Mouse (Mus musculus) gastrocnemius, postnatal 25 days (tissue): ENCODE data around the gene Wnt16. TPM values are rescaled to one million over a fixed set of nuclear protein-coding genes. Genes with fewer than 3 reads are reported as not detected.
A peak's percentile ranks its signal among the peaks of the same experiment; 100 is the strongest.
"Not testable (repeated sequence)": the region's sequence is repeated elsewhere in the genome, so short reads cannot be mapped to it uniquely, and the experiment has no call there.

Source experiments
- DNase-seq: peaks from one replicate; pipeline ENCODE4 v3.0.0; 2022
- long read RNA-seq, 2 experiments: library from polyadenylated mRNA; stranded (forward); transcript quantifications; one replicate each; pipeline ENCODE4 v2.0.0; 2021
- total RNA-seq, 2 experiments: library from RNA; stranded (reverse); gene quantifications; 1 replicate in 1 of 2; 2 replicates in 1 of 2; pipeline ENCODE4 v1.2.3; 2021

Gene Wnt16
- total RNA-seq = 1 to 10 TPM; 1.7 to 2.4 TPM
- long read RNA-seq, experiment 1 = 0 reads
- long read RNA-seq, experiment 2, partial matches to known transcripts = 0 of 1 reads
- long read RNA-seq, experiment 2, other reads (novel, unspliced or antisense) = 0 of 1 reads

DNA sequence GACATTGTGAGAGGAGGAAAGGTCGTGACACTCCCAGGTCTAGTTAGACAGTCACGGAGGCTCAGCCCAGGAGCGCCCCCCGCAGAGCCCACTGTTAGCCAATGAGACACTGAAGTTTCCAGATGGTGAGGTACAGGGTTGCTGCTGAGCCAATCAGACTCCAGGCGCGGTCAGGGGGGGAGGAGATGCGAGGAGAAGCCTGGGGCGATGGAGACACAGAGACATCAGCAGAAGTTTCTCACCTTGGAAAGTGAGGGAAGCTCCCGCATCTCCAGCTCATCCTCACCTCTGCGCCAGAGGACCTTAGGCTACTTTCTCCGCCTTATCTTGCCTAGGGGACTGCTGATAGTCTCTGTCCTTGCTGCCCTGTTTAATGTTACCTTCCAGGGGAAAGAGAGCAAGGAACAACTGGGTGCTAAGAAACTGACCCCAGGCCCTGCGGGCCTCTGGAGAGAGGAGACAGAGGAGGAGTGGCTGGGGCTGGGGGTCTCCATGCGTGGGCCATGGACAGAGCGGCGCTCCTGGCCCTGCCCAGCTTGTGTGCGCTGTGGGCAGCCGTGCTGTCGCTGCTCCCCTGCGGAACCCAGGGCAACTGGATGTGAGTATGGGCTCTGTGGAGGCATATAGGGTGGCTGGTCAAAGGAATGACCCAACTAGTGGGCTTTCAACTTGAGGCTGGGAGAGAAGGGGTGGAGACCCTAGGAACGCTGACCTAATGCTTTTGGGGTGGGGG lies at the start of gene Wnt16:
TSS of gene Wnt16 (plus strand) at position 224 of the 733 bp plus-strand sequence.
- DNase-seq = no peak

DNA sequence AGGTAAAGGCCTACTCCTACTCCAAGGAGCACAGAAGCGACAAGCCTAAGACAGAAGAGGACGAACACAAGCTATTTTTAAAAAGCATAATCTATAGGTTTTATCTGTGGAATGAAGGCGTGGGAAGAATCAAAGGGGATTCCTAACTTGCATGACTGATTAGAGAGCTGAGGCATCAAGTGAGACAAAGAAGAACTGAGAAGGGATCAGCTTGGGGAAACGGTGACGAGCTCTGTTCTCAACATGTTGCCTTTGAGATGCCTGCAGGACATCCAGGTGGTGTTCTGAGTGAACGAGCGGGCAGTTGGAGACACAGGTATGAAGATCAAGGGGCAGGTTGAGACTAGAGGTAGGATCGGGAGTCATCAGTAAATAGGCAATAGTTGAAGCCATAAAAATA lies 44.7 kb upstream of the Wnt16 start:
- DNase-seq = no peak

DNA sequence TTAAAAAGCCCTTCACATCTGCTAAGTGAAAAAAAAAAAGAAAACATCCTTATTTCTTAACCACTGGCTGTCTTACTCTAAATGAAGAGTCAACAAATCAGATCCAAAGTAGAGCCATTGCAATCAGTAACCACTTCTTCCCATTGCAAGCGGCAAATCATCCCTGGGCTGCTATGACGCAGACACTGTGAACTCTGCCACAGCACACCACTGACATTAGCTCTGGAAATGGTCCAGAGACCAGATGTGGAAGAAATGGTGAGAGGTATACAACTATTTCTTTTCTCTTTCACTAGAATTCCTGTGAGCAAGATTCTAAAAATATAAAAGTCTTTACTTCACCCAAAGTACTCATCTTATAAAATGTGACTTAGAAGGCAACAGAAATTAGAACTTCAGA lies 41.3 kb upstream of the Wnt16 start:
- DNase-seq = no peak

- no peak for DNase-seq
These were observed 29.2 kb upstream of the Wnt16 start for GRCm38 (mm10) chr6:22258784-22259183.

DNA sequence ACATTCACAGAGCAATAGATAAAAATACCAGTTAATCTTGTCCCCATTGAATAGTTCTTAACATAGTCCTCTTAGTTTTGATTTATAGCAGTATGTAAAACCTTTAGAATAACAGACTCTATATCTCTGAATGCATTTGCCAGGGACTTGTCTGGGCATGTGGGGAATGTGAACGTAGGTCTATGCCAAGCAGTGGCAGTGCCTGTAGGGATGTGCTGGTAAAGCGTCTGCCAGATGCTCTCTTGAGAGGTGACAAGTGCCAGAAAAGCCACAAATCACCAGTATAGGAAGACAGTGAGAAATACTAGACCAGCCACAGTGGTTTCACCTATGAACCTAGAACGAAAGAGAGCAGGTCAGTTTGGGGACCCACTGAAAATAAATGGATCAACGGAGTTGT lies 25.5 kb upstream of the Wnt16 start:
- DNase-seq = no peak

GRCm38 (mm10) chr6:22264094-22264493 lies 23.9 kb upstream of the Wnt16 start:
- DNase-seq = not testable (repeated sequence)

DNA sequence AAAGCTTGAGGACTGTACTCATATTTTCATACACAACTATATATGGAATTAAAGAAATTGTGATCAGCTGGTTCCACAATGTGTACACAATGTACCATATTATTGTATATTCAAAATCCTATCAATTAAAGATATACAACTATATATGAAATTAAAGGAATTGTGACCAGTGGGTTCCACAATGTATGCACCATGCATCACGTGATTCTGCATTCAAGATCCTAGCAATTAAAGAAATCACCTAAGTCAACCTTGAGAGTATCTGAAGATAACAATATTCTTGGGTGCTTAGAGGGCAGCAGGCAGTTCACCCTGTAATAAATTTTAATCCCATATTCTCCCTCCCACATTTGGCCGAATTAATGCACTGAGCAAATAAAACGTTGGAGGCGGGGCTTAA lies 22.0 kb upstream of the Wnt16 start:
- DNase-seq = no peak

DNA sequence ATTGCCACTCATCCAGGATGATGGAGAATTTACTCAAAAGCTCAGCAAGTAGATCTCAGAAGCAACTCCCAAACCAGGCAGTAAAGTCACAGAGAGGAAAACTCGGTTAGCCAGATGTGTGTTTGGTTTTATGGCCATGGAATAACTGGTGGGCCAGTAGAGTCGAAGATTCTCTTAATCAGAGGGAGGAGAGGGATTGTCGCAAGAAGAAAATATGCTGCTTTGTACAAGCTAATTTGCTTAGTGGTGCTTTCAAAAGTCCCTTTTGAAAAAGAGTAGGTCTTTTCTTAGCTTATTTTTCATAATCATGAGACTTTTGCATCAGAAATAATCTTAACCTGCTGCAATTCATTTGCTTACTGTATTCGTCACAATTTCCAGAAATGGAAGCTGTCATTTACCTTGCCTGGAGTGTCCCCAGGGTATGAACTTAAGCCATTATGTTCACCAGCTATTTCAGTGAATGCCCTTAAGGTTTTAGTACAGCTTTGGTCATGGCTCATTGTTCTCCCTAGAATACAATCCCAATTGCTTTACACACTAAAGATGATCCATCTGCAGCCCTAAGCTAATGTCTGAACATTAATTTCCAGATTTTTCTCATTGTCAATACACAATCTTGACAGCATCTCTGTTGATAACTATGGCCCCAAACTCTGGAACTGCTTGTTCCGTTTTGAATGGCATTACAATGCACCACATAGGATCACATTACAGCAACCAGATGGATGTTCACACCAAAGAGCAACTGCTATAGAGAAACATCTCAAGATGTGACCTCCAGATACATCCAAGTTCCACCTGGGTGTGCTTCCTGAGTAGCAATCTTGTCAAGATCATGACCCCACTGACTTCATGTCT lies 20.0 kb upstream of the Wnt16 start:
- no peak for DNase-seq

- no peak for DNase-seq
These were observed 19.4 kb upstream of the Wnt16 start for GRCm38 (mm10) chr6:22268677-22269076.

DNA sequence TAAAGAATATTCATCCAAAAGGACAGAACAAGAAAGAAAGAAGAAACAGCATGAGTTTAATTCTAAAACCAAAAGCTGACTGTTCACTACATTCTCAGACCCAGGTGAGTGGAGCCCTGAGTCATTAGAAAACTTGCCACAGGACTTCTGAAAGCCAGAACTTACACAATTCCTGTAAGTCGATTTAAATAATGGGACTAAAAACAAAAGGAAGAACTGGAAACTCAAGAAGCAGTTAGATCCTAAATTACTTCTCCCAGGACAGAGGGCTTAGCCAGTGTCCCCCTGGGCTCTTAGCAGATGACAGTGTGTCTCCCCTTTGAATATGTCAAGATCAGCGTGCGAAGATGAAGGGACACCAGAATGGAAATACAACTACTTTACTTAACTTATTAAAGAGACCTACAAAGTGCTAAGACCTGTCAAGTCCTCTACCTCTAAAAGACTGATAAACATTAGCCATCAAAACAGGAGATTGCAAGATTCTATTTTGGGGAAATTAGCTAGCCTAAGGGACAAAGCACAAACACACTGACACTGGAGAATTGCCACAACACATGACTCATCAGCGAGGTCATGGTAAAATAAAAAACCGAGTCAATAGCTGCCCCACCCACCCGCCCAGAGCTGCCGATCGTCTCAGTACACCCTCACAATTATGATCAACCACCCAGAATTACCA lies 18.0 kb upstream of the Wnt16 start:
- peak; percentile 24 for DNase-seq

GRCm38 (mm10) chr6:22277941-22278340 lies 10.1 kb upstream of the Wnt16 start:
- no peak for DNase-seq

GRCm38 (mm10) chr6:22280217-22280861 lies 7.7 kb upstream of the Wnt16 start:
- DNase-seq = peak; percentile 38

GRCm38 (mm10) chr6:22282405-22282804 lies 5.6 kb upstream of the Wnt16 start:
- no peak for DNase-seq

DNA sequence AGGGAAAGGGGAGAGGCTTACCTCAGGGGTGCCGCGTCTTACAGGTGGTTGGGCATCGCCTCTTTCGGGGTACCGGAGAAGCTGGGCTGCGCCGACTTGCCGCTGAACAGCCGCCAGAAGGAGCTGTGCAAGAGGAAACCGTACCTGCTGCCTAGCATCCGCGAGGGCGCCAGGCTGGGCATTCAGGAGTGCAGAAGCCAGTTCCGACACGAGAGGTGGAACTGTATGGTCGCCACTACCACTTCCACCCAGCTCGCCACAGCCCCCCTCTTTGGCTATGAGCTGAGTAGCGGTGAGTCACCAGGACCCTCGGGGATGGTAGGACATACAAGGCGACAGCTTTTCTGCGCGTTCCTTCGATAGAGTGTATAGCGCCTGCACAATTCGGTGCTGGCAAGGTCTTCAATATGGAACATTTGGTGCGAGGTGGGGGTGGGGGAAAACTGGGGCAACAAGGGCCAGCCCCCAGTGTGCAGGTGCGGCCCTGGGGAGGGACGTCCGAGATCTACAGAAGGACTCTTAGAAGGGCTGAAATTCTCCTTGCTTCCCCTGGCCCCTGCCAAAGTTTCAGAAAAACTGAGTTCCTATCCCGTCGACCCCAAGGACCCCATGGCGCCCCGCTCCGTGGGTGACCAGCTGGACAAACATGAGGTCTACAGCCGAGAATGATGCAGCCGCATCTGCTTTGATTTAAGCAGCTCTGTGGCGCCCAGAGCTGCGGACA lies 872 bp downstream of the Wnt16 start:
- no peak for DNase-seq

DNA sequence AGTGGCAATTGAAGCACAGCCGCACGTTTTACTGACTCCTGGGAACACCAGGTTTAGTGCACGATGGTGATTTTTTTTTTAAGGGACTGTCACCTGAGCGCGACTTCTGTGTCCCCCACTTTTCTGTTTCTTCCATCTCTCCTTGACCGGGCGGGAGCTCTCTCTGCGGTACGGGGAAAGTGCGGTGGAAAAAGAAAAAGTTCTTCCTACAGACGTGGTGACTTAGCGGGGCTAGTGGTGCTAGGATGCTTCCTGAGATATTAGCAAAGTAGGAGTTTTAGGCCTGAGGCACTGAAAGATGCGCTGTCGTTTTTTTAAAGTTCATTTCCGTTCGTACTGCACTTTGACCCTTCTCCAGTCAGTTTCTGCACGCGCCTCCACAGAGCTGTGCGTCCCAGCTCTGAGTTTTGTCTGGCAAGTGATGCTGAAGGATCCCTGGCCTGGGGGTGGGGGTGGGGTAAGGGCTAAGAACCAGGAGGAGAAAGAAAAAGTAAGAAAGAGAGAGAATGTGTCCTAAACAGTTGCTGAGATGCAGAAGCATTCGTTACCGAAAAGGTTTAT lies 1.5 kb downstream of the Wnt16 start:
- DNase-seq = no peak

- no peak for DNase-seq
These were observed 2.8 kb downstream of the Wnt16 start for GRCm38 (mm10) chr6:22290790-22291189.

DNA sequence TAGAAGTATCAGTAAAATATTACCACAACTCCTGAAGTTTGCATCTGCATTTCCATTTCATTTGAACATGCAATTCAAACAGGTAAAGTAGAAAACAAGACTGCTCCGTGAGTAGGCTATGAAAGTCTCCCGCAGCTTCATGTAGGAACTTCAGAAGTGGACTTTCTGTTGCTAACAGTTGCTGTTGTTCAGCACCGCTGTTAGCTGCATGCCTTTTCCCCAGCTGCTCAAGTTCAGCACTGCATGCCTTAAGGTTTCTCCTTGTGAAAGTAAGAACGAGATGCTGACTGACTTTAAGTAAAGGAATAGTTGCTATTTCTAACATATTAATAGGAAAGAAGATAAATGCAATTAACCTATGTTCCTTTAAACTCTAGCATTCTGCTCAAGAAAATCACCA lies 4.0 kb downstream of the Wnt16 start:
- no peak for DNase-seq

- DNase-seq = no peak
These were observed 5.9 kb downstream of the Wnt16 start for GRCm38 (mm10) chr6:22293922-22294321.

DNA sequence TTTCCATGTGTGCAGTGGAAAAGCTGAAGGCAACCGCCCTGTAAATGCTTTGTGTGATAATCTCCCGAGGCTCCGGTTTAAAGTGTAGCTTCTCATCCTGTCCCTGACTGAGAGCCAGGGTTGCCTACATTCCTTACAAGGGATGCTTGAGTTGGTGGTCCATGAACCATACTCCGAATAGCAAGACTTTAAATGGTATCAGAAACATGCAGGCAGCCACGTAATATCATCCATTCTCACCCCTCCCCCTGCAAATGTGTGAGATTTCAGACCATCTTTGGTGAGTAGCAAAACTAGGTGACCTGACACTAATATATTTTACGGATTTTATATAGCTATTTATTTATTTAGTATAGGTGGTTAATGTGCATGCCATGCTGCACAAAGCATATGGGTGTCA lies 9.0 kb downstream of the Wnt16 start:
- DNase-seq = no peak

- DNase-seq = no peak
These were observed 10.0 kb downstream of the Wnt16 start for GRCm38 (mm10) chr6:22298059-22298458.
